Mouse (Mus musculus) spleen, postnatal 4 days (tissue): ENCODE measurements around the gene Gnat1.

Experiments used
- DNase-seq, 2 experiments: peaks; one replicate each; pipeline ENCODE4 v3.0.0; 2022; ENCODE audit warnings: low spot score in 2 of 2

Gene Gnat1

GRCm38 (mm10) chr9:107645153-107645510, 34.4 kb downstream of the Gnat1 start:
- no peak for DNase-seq

GRCm38 (mm10) chr9:107644495-107645152, 34.9 kb downstream of the Gnat1 start:
- peak; percentile 94 to 99 for DNase-seq

- peak in 1 of 2 experiments; percentile 12 for DNase-seq
Measured at GRCm38 (mm10) chr9:107643544-107644214, 35.8 kb downstream of the Gnat1 start.

- DNase-seq = no peak
Measured at GRCm38 (mm10) chr9:107641666-107642065, 37.8 kb downstream of the Gnat1 start.

GRCm38 (mm10) chr9:107640257-107640772, 39.2 kb downstream of the Gnat1 start:
- peak in 1 of 2 experiments; percentile 57 for DNase-seq

GRCm38 (mm10) chr9:107637070-107637469, 42.4 kb downstream of the Gnat1 start:
- DNase-seq = peak in 1 of 2 experiments; percentile 12

GRCm38 (mm10) chr9:107635279-107636028, 44.1 kb downstream of the Gnat1 start, which contains the start of gene Gnai2:
Gene Gnai2 (minus strand): TSS chr9:107635367.
- peak; percentile 98 for DNase-seq

GRCm38 (mm10) chr9:107634406-107635278, 44.9 kb downstream of the Gnat1 start:
- DNase-seq = no peak

- DNase-seq = peak in 1 of 2 experiments; percentile 79
Measured at GRCm38 (mm10) chr9:107633661-107634405, 45.7 kb downstream of the Gnat1 start.

GRCm38 (mm10) chr9:107633091-107633660, 46.3 kb downstream of the Gnat1 start:
- DNase-seq = peak; percentile 86 to 92

- DNase-seq = peak; percentile 84 to 88
Measured at GRCm38 (mm10) chr9:107632478-107632877, 47.0 kb downstream of the Gnat1 start.

- DNase-seq = no peak
Measured at GRCm38 (mm10) chr9:107631861-107632260, 47.7 kb downstream of the Gnat1 start.

GRCm38 (mm10) chr9:107631311-107631826, 48.1 kb downstream of the Gnat1 start:
- DNase-seq = no peak

- no peak for DNase-seq
Measured at GRCm38 (mm10) chr9:107630576-107630975, 48.9 kb downstream of the Gnat1 start.

- no peak for DNase-seq
Measured at GRCm38 (mm10) chr9:107629901-107630425, 49.5 kb downstream of the Gnat1 start.

GRCm38 (mm10) chr9:107629411-107629730, 50.1 kb downstream of the Gnat1 start:
- DNase-seq = peak in 1 of 2 experiments; percentile 45

GRCm38 (mm10) chr9:107628721-107629410, 50.6 kb downstream of the Gnat1 start:
- DNase-seq = peak; percentile 68 to 79

GRCm38 (mm10) chr9:107627387-107628255, 51.9 kb downstream of the Gnat1 start:
- no peak for DNase-seq
